Mouse (Mus musculus) G1E (cell line): ENCODE results near the gene Erv3. TPM values are rescaled to one million over a fixed set of nuclear protein-coding genes. Genes with fewer than 3 reads are reported as not detected.

Source experiments
- ATAC-seq: 2 replicates; pipeline ENCODE4 v1.8.0; 2016; ENCODE audit warnings: mild to moderate bottlenecking; ENCODE audit not compliant: insufficient number of reproducible peaks, poor library complexity, low FRiP score, severe bottlenecking; ENCODE audit errors: extremely low read depth
- DNase-seq: peaks from one replicate; pipeline ENCODE4 v3.0.0; 2012; ENCODE audit warnings: low spot score
- H3K27me3 ChIP-seq: 2 replicates; pipeline ENCODE4 v1.6.1; 2012; ENCODE audit warnings: mild to moderate bottlenecking, low read length, inconsistent platforms; ENCODE audit not compliant: insufficient read depth
- H3K36me3 ChIP-seq: replicated peaks from 2 replicates; pipeline ENCODE3; 2012; ENCODE audit warnings: mild to moderate bottlenecking, inconsistent platforms
- H3K4me1 ChIP-seq: 2 replicates; pipeline ENCODE4 v1.6.1; 2012; ENCODE audit warnings: low read depth, low read length, inconsistent platforms, mixed read lengths; ENCODE audit not compliant: insufficient read depth
- H3K4me3 ChIP-seq: 2 replicates; pipeline ENCODE4 v1.5.1; 2012; ENCODE audit warnings: low read depth, mild to moderate bottlenecking, inconsistent platforms, low read length, moderate library complexity, mixed read lengths
- H3K9me3 ChIP-seq: replicated peaks from 2 replicates; pipeline ENCODE4 v1.6.1; 2012; ENCODE audit warnings: inconsistent platforms
- CTCF ChIP-seq: IDR thresholded peaks from 2 replicates; pipeline ENCODE4 v1.5.1; 2012; ENCODE audit warnings: low read depth, low read length, inconsistent platforms, mixed read lengths
- GATA1 ChIP-seq: IDR thresholded peaks from 2 replicates; pipeline ENCODE4 v1.6.1; 2012; ENCODE audit warnings: borderline replicate concordance, low read length, inconsistent platforms, mixed read lengths
- GATA2 ChIP-seq: IDR thresholded peaks from 2 replicates; pipeline ENCODE4 v1.6.1; 2012; ENCODE audit warnings: low read depth, low read length, inconsistent platforms, borderline replicate concordance
- POLR2AphosphoS5 ChIP-seq: IDR thresholded peaks from 2 replicates; pipeline ENCODE4 v1.6.1; 2012; ENCODE audit warnings: low read depth, low read length, inconsistent platforms; ENCODE audit not compliant: insufficient replicate concordance
- TAL1 ChIP-seq: conservative IDR thresholded peaks from 2 replicates; pipeline ENCODE4 v1.6.1; 2012; ENCODE audit warnings: low read depth, low read length, inconsistent platforms, mixed read lengths
- polyA plus RNA-seq: library from polyadenylated mRNA; stranded (reverse); fragments of >175 nt; gene quantifications from 2 replicates; pipeline ENCODE4 v1.2.3, GENCODE M21; 2012
- total RNA-seq, 2 experiments: library from RNA; stranded (forward) in 1 of 2; stranded (reverse) in 1 of 2; fragments of 200-1000 nt in 1 of 2; fragments of >200 nt in 1 of 2; fragmentation: Nextera tagmentation in 1 of 2; gene quantifications; 2 replicates each; pipeline ENCODE4 v1.2.3; 2014 to 2017

Erv3 gene
- total and polyA plus RNA-seq, 3 experiments: 5.2 to 393 (median 62.5) TPM

DNA sequence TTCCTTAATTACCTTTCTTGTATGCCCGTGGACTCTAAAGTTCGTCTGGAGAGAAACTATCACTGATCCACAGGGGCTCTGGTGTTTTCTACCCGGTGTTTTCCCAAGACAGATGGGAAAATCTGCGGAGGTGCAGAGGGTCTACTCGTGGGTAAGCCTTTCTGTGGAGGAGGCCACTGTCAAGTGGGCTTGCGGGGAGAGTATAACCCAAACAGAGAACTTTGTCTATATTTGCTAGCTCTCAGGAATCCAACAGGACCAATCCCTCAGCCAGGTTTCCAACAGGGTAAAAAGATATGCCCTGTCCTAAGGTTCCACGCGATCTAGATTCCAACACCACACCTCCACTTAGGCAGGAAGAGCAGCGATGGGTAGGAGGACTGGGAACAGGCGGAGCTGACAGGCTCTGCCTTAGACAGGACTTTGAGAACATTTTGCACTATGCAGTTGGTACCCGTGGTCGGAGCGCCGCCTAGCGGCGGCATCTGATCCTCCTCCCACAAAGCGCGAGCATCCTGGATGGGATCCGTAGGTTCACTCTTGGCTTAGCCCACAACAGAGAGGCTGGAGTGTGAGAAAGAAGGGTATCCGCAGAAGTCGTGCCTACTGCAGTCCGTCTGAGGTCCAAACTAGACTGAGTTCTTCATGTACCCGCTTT is 46.9 kb downstream of the Erv3 start:
- no peak overlapping the region for H3K4me3 ChIP-seq
- no peaks in the 10 kb centered on the region for H3K36me3 ChIP-seq
- ATAC-seq (no peak), DNase-seq (no peak)
- no peak for TF ChIP-seq POLR2AphosphoS5
- peak; percentile 77 for TF ChIP-seq CTCF
- peaks cover 25% of the 10 kb centered on the region for H3K27me3 ChIP-seq
- no peaks in the 10 kb centered on the region for H3K4me1 ChIP-seq
- no peaks in the 10 kb centered on the region for H3K9me3 ChIP-seq

DNA sequence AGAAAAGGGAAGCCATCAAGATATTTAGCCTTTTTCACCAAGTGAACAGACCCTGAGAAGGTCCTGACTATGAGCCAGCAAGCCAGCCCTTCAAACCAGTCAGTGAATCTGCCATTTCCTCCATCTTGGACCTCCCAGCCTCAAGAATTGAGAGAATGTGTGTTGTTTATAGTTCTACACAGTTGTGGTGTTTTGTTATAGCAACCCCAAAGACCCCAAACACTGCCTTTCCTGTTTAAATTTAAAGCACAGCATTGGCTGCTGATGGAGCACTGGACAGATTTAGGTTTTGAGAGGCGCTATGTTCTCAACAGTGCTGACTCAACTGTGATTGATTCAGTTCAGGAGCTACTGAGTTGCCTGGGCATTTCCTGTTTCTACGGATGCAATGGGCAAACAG is 47.9 kb downstream of the Erv3 start:
- Histone ChIP-seq H3K9me3 (no peaks in the 10 kb centered on the region), H3K27me3 (peaks cover 20% of the 10 kb centered on the region), H3K4me3 (no peak overlapping the region), H3K36me3 (no peaks in the 10 kb centered on the region), H3K4me1 (no peaks in the 10 kb centered on the region)
- TF ChIP-seq POLR2AphosphoS5 (no peak), GATA1 (no peak), CTCF (no peak), TAL1 (no peak), GATA2 (no peak)
- ATAC-seq (no peak), DNase-seq (no peak)

DNA sequence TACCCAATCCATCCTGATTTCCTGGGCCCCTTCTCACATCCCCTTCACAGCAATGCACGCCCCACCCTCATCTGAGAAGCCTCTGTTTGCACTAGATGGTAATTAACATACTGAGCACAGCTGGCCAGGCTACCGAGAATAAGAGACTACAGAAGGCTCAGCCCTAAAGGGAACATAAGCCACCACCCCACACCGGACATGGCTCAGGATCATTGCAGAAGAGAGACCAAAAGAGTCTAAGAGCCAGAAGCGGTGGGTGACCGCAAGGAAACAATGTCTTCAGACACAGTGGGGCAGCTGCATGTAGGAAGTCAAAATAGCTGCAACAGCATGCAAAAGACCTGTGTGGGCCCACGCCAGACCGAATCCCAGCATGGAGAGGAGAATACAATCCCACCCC is 50.7 kb downstream of the Erv3 start:
- Histone ChIP-seq H3K9me3 (no peaks in the 10 kb centered on the region), H3K27me3 (peaks cover 7% of the 10 kb centered on the region; the same call in 1 of the 2 replicates), H3K36me3 (no peaks in the 10 kb centered on the region), H3K4me1 (no peaks in the 10 kb centered on the region), H3K4me3 (no peak overlapping the region)
- DNase-seq: no peak
- no peak for ATAC-seq
- no peak for TF ChIP-seq GATA1
- TF ChIP-seq CTCF: no peak
- no peak for TF ChIP-seq GATA2
- TF ChIP-seq POLR2AphosphoS5: no peak
- TF ChIP-seq TAL1: no peak

DNA sequence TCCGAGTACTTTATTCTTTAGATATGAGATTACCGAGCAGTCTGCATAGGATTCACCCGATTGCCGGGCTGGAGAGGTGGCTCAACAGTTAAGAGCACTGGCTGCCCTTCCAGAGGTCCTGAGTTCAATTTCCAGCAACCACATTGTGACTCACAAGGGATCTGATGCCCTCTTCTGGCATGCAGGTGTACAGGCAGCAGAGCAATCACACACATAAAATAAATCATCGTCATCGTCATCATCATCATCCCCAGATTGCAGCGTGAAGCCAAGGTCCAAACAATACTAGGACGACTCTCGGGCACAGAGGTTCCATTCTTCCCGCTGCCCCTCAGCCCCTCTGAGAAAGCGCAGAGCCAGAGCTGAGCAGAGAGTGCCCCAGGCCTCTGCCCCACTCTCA is 51.9 kb downstream of the Erv3 start:
- no peaks in the 10 kb centered on the region for H3K4me1 ChIP-seq
- DNase-seq (no peak), ATAC-seq (no peak)
- no peaks in the 10 kb centered on the region for H3K9me3 ChIP-seq
- H3K4me3 ChIP-seq: no peak overlapping the region
- no peaks in the 10 kb centered on the region for H3K36me3 ChIP-seq
- no peak for TF ChIP-seq TAL1
- TF ChIP-seq GATA2: no peak
- TF ChIP-seq POLR2AphosphoS5: no peak
- no peak for TF ChIP-seq GATA1
- no peak for TF ChIP-seq CTCF
- peaks cover 4% of the 10 kb centered on the region; the same call in 1 of the 2 replicates for H3K27me3 ChIP-seq

DNA sequence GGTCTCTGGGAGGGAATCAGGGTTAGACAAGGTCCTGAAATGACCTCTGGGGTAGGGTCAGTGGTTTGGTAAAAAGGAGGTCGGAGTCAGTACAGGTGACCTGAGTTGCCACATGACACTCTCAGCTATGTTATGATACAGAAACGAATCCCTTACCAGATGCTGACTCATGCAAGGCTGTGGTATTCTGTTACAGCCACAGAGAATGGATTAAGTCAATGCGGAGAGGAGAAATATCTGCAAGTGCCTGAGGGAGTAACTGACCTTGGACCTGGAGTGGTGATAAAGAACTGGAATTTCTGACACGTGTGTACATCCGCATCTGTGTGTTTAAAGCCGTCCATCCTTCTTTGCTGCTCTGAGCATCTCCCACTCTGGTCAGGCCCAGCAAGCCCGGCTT is 52.7 kb downstream of the Erv3 start:
- ATAC-seq: no peak
- no peaks in the 10 kb centered on the region for H3K4me1 ChIP-seq

DNA sequence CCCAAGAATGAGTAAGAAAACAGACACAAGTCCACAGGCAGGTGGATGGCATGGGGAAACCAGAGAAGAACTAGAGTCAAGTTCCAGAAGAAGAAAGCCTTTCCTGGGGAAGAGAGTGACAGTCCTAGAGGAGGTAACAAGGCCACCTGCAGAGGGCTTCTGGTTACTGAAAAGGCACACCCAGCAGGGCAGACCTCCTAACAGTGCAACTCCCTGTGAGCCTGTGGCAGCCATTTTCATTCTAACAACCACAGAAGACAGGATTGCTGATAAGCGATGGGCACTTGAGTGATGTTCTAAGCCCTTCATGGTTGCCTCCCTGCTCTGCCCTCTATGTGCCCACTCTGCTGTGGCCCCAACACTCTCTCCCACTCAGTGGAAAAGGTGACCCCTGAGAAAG is 54.2 kb downstream of the Erv3 start:
- no peaks in the 10 kb centered on the region for H3K36me3 ChIP-seq
- ATAC-seq: no peak
- no peak for TF ChIP-seq CTCF
- DNase-seq: no peak
- no peaks in the 10 kb centered on the region for H3K4me1 ChIP-seq
- no peak overlapping the region for H3K4me3 ChIP-seq
- no peaks in the 10 kb centered on the region for H3K9me3 ChIP-seq
- peaks cover 8% of the 10 kb centered on the region; the same call in 1 of the 2 replicates for H3K27me3 ChIP-seq

More for the DNA sequence above, 52.7 kb downstream of the Erv3 start:
- Histone ChIP-seq H3K36me3 (no peaks in the 10 kb centered on the region), H3K4me3 (no peak overlapping the region), H3K9me3 (no peaks in the 10 kb centered on the region), H3K27me3 (peaks cover 4% of the 10 kb centered on the region; the same call in 1 of the 2 replicates)
- DNase-seq: no peak
- TF ChIP-seq TAL1: no peak
- no peak for TF ChIP-seq POLR2AphosphoS5
- no peak for TF ChIP-seq CTCF
- TF ChIP-seq GATA1: no peak
- TF ChIP-seq GATA2: no peak

DNA sequence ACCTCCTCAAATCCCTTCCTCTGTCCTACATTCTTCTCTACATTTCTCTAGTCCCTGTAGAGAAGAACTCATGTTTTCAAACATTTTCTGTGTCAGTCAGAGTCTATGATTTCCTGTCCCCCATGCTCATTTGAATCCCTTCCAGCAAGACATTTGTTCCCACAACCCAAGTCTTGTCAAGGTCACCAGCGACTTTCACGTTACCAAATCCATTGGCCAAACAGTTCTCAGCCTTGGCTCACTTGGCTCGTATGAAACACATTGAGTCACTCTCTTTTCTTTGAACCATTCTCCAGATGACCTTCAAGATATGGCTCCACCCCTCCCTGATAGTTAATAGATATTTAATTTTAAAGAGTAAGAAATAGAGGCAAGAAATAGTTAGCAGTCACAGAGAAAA is 55.7 kb downstream of the Erv3 start:
- no peak for ATAC-seq

More for the DNA sequence above, 55.7 kb downstream of the Erv3 start:
- Histone ChIP-seq H3K4me1 (no peaks in the 10 kb centered on the region), H3K36me3 (no peaks in the 10 kb centered on the region), H3K4me3 (no peak overlapping the region), H3K9me3 (no peaks in the 10 kb centered on the region), H3K27me3 (peaks cover 5% of the 10 kb centered on the region; the same call in 1 of the 2 replicates)
- DNase-seq: no peak
- TF ChIP-seq TAL1: no peak
- TF ChIP-seq GATA1: no peak
- no peak for TF ChIP-seq GATA2
- no peak for TF ChIP-seq CTCF
- no peak for TF ChIP-seq POLR2AphosphoS5

Other genes starting within 250 kb of the Erv3 start
- 350 and 399 TPM in 2 replicates for gene Prnp, start 50.2 kb upstream of the Erv3 start, total RNA-seq (2014; fragmentation: Nextera tagmentation)
- gene Prnp, start 50.2 kb upstream of the Erv3 start, total RNA-seq (2017): 977 and 998 TPM in 2 replicates
- gene Prnp, start 50.2 kb upstream of the Erv3 start, polyA plus RNA-seq: 153 and 174 TPM in 2 replicates
- gene Prn, start 50.2 kb upstream of the Erv3 start, total RNA-seq (2014; fragmentation: Nextera tagmentation): not detected in 2 replicates
- not detected in 2 replicates for gene Prn, start 50.2 kb upstream of the Erv3 start, total RNA-seq (2017)
- not detected in 2 replicates for gene Prn, start 50.2 kb upstream of the Erv3 start, polyA plus RNA-seq
- not detected in 2 replicates for gene Prnd, start 91.1 kb upstream of the Erv3 start, total RNA-seq (2014; fragmentation: Nextera tagmentation)
- gene Prnd, start 91.1 kb upstream of the Erv3 start, total RNA-seq (2017): 0.05 and 0.12 TPM in 2 replicates
- not detected in 2 replicates for gene Prnd, start 91.1 kb upstream of the Erv3 start, polyA plus RNA-seq
- gene Rassf2, start 170.5 kb upstream of the Erv3 start, total RNA-seq (2014; fragmentation: Nextera tagmentation): 0.30 TPM in 1 of 2 replicates, not detected in the other
- 1.1 and 1.2 TPM in 2 replicates for gene Rassf2, start 170.5 kb upstream of the Erv3 start, total RNA-seq (2017)
- 0.03 and 0.11 TPM in 2 replicates for gene Rassf2, start 170.5 kb upstream of the Erv3 start, polyA plus RNA-seq